Mouse (Mus musculus): ENCODE measurements around the gene Gpr137b. TPM values are rescaled to one million over a fixed set of nuclear protein-coding genes. Genes with fewer than 3 reads are reported as not detected.
"Not testable (repeated sequence)": the region's sequence is repeated elsewhere in the genome, so short reads cannot be mapped to it uniquely, and the experiment has no call there.

Gene Gpr137b
- polyA plus RNA-seq, 1 experiment from 2014 or later = 10.0 TPM

GRCm38 (mm10) chr13:13404517-13405155 is 10.8 kb upstream of the Gpr137b start:
- H3K27ac ChIP-seq (replicated peaks); H3K9ac ChIP-seq; H3K4me2 ChIP-seq; H3K36me3 ChIP-seq; ATAC-seq (ENCODE audit: extremely low read depth, insufficient number of reproducible peaks, low FRiP score, low TSS enrichment); H3K4me1 ChIP-seq; H3K4me3 ChIP-seq; H3K9me3 ChIP-seq; H3K27me3 ChIP-seq (replicated peaks): not testable (repeated sequence)
- WGBS = 71% methylated on average over 5 of the region's 6 CpGs

GRCm38 (mm10) chr13:13403839-13404238 is 10.0 kb upstream of the Gpr137b start:
- not testable (repeated sequence) for ATAC-seq (ENCODE audit: extremely low read depth, insufficient number of reproducible peaks, low FRiP score, low TSS enrichment); H3K27ac ChIP-seq (replicated peaks)
- WGBS = 65% methylated on average over 6 of the region's 6 CpGs

GRCm38 (mm10) chr13:13403366-13403765 is 9.6 kb upstream of the Gpr137b start:
- not testable (repeated sequence) for H3K9me3 ChIP-seq; H3K9ac ChIP-seq; H3K4me3 ChIP-seq; H3K36me3 ChIP-seq; H3K4me2 ChIP-seq; ATAC-seq (ENCODE audit: extremely low read depth, insufficient number of reproducible peaks, low FRiP score, low TSS enrichment); H3K27ac ChIP-seq (replicated peaks); H3K4me1 ChIP-seq; H3K27me3 ChIP-seq (replicated peaks)
- 82% methylated on average over 3 of the region's 3 CpGs for WGBS

More at GRCm38 (mm10) chr13:13403839-13404238, 10.0 kb upstream of the Gpr137b start:
- not testable (repeated sequence) for H3K36me3 ChIP-seq; H3K4me3 ChIP-seq; H3K9me3 ChIP-seq; H3K4me1 ChIP-seq; H3K9ac ChIP-seq; H3K4me2 ChIP-seq; H3K27me3 ChIP-seq (replicated peaks)

GRCm38 (mm10) chr13:13402818-13403217 is 9.0 kb upstream of the Gpr137b start:
- H3K4me3 ChIP-seq; H3K36me3 ChIP-seq; H3K4me2 ChIP-seq; H3K27me3 ChIP-seq (replicated peaks); H3K9ac ChIP-seq; H3K27ac ChIP-seq (replicated peaks); H3K9me3 ChIP-seq; ATAC-seq (ENCODE audit: extremely low read depth, insufficient number of reproducible peaks, low FRiP score, low TSS enrichment); H3K4me1 ChIP-seq: not testable (repeated sequence)
- 65% methylated on average over 5 of the region's 5 CpGs for WGBS

- H3K4me2 ChIP-seq; H3K9me3 ChIP-seq; H3K27ac ChIP-seq (replicated peaks); ATAC-seq (ENCODE audit: extremely low read depth, insufficient number of reproducible peaks, low FRiP score, low TSS enrichment); H3K36me3 ChIP-seq; H3K27me3 ChIP-seq (replicated peaks); H3K4me1 ChIP-seq; H3K4me3 ChIP-seq; H3K9ac ChIP-seq: not testable (repeated sequence)
- 62% methylated on average over 3 of the region's 3 CpGs for WGBS
Measured at GRCm38 (mm10) chr13:13400851-13401250, 7.0 kb upstream of the Gpr137b start.

GRCm38 (mm10) chr13:13394096-13394395 is 232 bp upstream of the Gpr137b start:
- peak; percentile 21; the same call in 1 of the 2 replicates for ATAC-seq (ENCODE audit: extremely low read depth, insufficient number of reproducible peaks, low FRiP score, low TSS enrichment)
- Histone ChIP-seq H3K4me2 (peak overlapping the region; percentile 68), H3K4me3 (peak overlapping the region; percentile 53)
- not testable (repeated sequence) for H3K36me3 ChIP-seq; H3K4me1 ChIP-seq; H3K9ac ChIP-seq; H3K27ac ChIP-seq (replicated peaks); H3K9me3 ChIP-seq; H3K27me3 ChIP-seq (replicated peaks)
- WGBS = under 1% methylated on average over 15 of the region's 15 CpGs

- not testable (repeated sequence) for H3K36me3 ChIP-seq; H3K9ac ChIP-seq; H3K4me2 ChIP-seq; H3K27ac ChIP-seq (replicated peaks); H3K4me3 ChIP-seq; H3K4me1 ChIP-seq; H3K27me3 ChIP-seq (replicated peaks); H3K9me3 ChIP-seq; ATAC-seq (ENCODE audit: extremely low read depth, insufficient number of reproducible peaks, low FRiP score, low TSS enrichment)
- whole genome bisulfite sequencing = 69% methylated on average over 1 of the region's 7 CpGs
Measured at GRCm38 (mm10) chr13:13378168-13378859, 15.5 kb downstream of the Gpr137b start.

- no peak overlapping the region for H3K4me3 ChIP-seq
- H3K27me3 ChIP-seq (replicated peaks) = no peaks in the 10 kb centered on the region
- no peak overlapping the region for H3K9ac ChIP-seq
- no peaks in the 10 kb centered on the region for H3K4me1 ChIP-seq
- ATAC-seq (ENCODE audit: extremely low read depth, insufficient number of reproducible peaks, low FRiP score, low TSS enrichment) = no peak
- WGBS = 70% methylated on average over 5 of the region's 5 CpGs
- H3K27ac ChIP-seq (replicated peaks) = no peak overlapping the region
- no peaks in the 10 kb centered on the region for H3K9me3 ChIP-seq
- no peak overlapping the region for H3K4me2 ChIP-seq
- no peaks in the 10 kb centered on the region for H3K36me3 ChIP-seq
Measured at GRCm38 (mm10) chr13:13377180-13377579, 16.6 kb downstream of the Gpr137b start.

GRCm38 (mm10) chr13:13373965-13374364 is 19.8 kb downstream of the Gpr137b start:
- H3K27me3 ChIP-seq (replicated peaks); H3K4me2 ChIP-seq; H3K4me1 ChIP-seq; H3K4me3 ChIP-seq; H3K9ac ChIP-seq; H3K36me3 ChIP-seq; ATAC-seq (ENCODE audit: extremely low read depth, insufficient number of reproducible peaks, low FRiP score, low TSS enrichment); H3K9me3 ChIP-seq; H3K27ac ChIP-seq (replicated peaks): not testable (repeated sequence)
- WGBS = 76% methylated on average over 6 of the region's 6 CpGs

GRCm38 (mm10) chr13:13371436-13371835 is 22.4 kb downstream of the Gpr137b start:
- H3K4me2 ChIP-seq; H3K27me3 ChIP-seq (replicated peaks); H3K27ac ChIP-seq (replicated peaks); H3K9me3 ChIP-seq; H3K4me3 ChIP-seq; H3K36me3 ChIP-seq; ATAC-seq (ENCODE audit: extremely low read depth, insufficient number of reproducible peaks, low FRiP score, low TSS enrichment); H3K9ac ChIP-seq; H3K4me1 ChIP-seq: not testable (repeated sequence)
- WGBS = 81% methylated on average over 7 of the region's 7 CpGs

GRCm38 (mm10) chr13:13366371-13366770 is 27.4 kb downstream of the Gpr137b start:
- H3K4me2 ChIP-seq; H3K27me3 ChIP-seq (replicated peaks); H3K4me3 ChIP-seq; ATAC-seq (ENCODE audit: extremely low read depth, insufficient number of reproducible peaks, low FRiP score, low TSS enrichment); H3K27ac ChIP-seq (replicated peaks); H3K9ac ChIP-seq; H3K9me3 ChIP-seq; H3K4me1 ChIP-seq: not testable (repeated sequence)
- H3K36me3 ChIP-seq = peaks cover 11% of the 10 kb centered on the region; the same call in 1 of the 2 replicates
- WGBS = 75% methylated on average over 2 of the region's 2 CpGs

GRCm38 (mm10) chr13:13363536-13363935 is 30.3 kb downstream of the Gpr137b start:
- not testable (repeated sequence) for H3K4me2 ChIP-seq; H3K27me3 ChIP-seq (replicated peaks); H3K9ac ChIP-seq; H3K4me3 ChIP-seq; H3K9me3 ChIP-seq; H3K27ac ChIP-seq (replicated peaks); ATAC-seq (ENCODE audit: extremely low read depth, insufficient number of reproducible peaks, low FRiP score, low TSS enrichment)
- H3K36me3 ChIP-seq = peaks cover 11% of the 10 kb centered on the region; the same call in 1 of the 2 replicates
- peaks cover 15% of the 10 kb centered on the region for H3K4me1 ChIP-seq
- WGBS = 82% methylated on average over 7 of the region's 7 CpGs

Measured in heart, embryonic 13.5 days (tissue).